Mouse (Mus musculus) heart, postnatal 36 days (tissue): ENCODE measurements around the gene Dmxl2. TPM values are rescaled to one million over a fixed set of nuclear protein-coding genes. Genes with fewer than 3 reads are reported as not detected.

Source experiments
- DNase-seq, 2 experiments: peaks; one replicate each; pipeline ENCODE4 v3.0.0; 2021 to 2022
- intact Hi-C: fragments of 180-260 bp; cut with DNase I; formaldehyde crosslinking; loops from one replicate; pipeline ENCODE4 v1.15.1; 2025
- total RNA-seq, 2 experiments: library from RNA; stranded (reverse); gene quantifications; 2 replicates each; pipeline ENCODE4 v1.2.3; 2021

The Dmxl2 gene
- 10 to 100 TPM; 22.3 to 25.6 TPM for total RNA-seq

GRCm38 (mm10) chr9:54501453-54502110, at the start of gene Dmxl2:
Dmxl2 (minus strand) TSS chr9:54501626.
- DNase-seq = peak; percentile 87 to 89
- intact Hi-C loops = loop anchor here (2.0 to 10.0 kb wide), 3 partner anchors 57 to 643 kb away; partner anchors contain the start of genes Idh3a and Ube2q2

DNA sequence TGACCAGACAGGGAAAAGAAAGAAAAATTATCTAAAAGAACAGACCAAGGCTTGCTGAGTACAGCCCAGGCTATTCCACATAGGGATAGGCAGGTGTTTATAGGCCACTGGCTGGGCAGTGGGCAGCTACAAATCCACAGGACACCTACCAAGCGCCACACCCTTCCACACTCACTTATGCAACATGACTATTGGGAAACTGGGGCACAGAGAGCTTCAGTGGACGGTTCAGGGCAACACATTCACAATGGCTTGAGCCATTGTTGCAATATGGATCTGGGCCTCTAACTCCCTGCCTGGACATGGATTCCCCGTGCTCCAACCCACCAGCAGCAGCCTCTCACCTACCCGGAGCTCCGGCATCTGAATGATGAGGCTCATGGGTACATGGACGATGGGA, 48.0 kb upstream of the Dmxl2 start:
- intact Hi-C loops = loop anchor here (10.0 kb wide), 1 partner anchor 365 kb away; no protein-coding TSS in a partner anchor
- no peak for DNase-seq

DNA sequence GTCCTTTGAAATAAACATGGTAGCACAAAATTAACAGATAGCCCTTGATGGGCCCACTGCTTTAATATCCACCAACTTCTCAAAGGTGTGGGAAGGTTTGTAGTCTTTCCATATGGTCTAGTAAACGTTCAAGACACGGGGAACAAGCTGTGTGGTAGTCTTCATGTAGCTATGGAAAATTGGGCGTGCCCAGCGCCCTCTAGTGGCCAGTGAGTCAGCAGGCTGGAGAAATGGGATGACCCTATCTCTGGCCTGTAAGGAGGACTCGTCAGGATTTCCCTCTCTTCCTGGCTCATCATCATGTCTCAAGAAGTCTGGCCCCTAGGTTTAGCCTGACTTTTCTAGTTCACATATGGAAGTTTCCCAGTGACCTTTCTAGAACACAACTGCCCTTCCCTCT, 46.1 kb upstream of the Dmxl2 start:
- intact Hi-C loops = loop anchor here (2.0 to 10.0 kb wide), 2 partner anchors 109 to 363 kb away; no protein-coding TSS in a partner anchor
- DNase-seq = peak; percentile 47 to 69

- intact Hi-C loops = loop anchor here (10.0 kb wide), 1 partner anchor 360 kb away; no protein-coding TSS in a partner anchor
Measured at GRCm38 (mm10) chr9:54544954-54545315, 43.5 kb upstream of the Dmxl2 start.

GRCm38 (mm10) chr9:54544212-54544953, 43.0 kb upstream of the Dmxl2 start:
- intact Hi-C loops = loop anchor here (10.0 kb wide), 1 partner anchor 360 kb away; no protein-coding TSS in a partner anchor
- DNase-seq = no peak

More at GRCm38 (mm10) chr9:54544954-54545315, 43.5 kb upstream of the Dmxl2 start:
- DNase-seq = no peak

- no peak for DNase-seq
- intact Hi-C loops = loop anchor here (10.0 kb wide), 1 partner anchor 356 kb away; no protein-coding TSS in a partner anchor
Measured at GRCm38 (mm10) chr9:54540801-54541200, 39.4 kb upstream of the Dmxl2 start.

GRCm38 (mm10) chr9:54538684-54539083, 37.3 kb upstream of the Dmxl2 start, which contains the start of gene Sh2d7:
Sh2d7 (plus strand) TSS chr9:54538984.
- intact Hi-C loops = no loop called here
- DNase-seq = no peak

GRCm38 (mm10) chr9:54538244-54538643, 36.8 kb upstream of the Dmxl2 start:
- intact Hi-C loops = no loop called here

DNA sequence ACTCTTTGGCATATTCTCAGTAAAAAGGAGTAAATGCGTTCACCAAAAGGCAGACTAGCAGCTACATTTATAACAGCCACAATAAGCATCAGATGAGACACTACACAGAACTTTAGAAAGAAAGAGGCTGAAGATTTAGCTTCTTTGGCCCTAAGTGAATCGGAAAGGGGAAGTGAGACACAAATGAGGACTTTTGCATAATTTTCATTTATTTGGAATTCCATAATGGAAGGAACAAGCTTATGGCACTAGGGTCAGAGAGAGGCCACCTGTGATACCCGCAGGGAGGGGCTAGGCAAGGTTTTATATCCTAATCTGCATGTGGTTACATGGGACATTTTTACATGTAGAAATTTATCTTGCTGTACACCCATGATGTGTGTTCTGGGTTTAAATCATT, 36.1 kb upstream of the Dmxl2 start:
- DNase-seq = no peak
- intact Hi-C loops = no loop called here

More at GRCm38 (mm10) chr9:54538244-54538643, 36.8 kb upstream of the Dmxl2 start:
- DNase-seq = no peak

DNA sequence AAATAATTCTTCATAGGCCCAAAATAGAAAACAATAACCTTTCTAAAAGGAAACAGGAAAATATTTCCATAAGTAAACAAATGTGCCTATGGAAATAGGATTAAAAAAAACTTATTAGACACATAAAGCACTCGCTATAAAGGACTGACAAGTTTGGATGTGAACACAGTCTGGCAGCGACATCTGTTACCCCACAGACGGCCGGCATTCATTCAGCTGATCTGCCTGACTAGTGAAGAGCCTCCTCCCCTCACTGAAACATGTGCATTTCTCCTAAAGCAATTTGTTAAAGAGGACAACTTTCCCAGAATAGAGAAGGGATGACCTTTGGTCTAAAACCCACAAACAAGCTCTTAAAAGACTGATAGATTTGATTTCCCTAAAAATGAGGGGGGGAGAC, 35.6 kb upstream of the Dmxl2 start:
- no peak for DNase-seq
- intact Hi-C loops = no loop called here

- intact Hi-C loops = no loop called here
- DNase-seq = no peak
Measured at GRCm38 (mm10) chr9:54536236-54536635, 34.8 kb upstream of the Dmxl2 start.

GRCm38 (mm10) chr9:54533975-54534374, 32.5 kb upstream of the Dmxl2 start:
- intact Hi-C loops = no loop called here
- DNase-seq = no peak

GRCm38 (mm10) chr9:54532926-54533325, 31.5 kb upstream of the Dmxl2 start:
- no peak for DNase-seq
- intact Hi-C loops = no loop called here

GRCm38 (mm10) chr9:54531421-54531820, 30.0 kb upstream of the Dmxl2 start:
- DNase-seq = no peak
- intact Hi-C loops = no loop called here

DNA sequence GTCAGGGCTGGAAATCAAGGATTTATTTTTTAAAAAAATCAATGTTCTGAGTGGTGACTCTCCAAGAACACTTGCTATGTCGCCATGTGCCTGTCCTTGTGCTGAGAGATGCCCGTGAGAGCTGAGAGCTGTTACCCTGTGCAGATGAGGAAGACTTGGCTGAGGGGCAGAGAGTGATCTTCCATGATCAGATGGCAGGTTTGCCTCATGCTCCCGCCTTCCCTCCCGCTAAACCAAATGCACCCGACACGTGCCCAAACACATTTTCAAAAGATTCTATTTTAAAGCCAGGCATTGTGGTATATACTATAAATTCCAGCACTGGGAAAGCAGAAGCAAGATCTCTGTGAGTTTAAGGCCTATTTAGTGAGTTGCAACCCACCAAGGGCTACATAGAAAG, 29.4 kb upstream of the Dmxl2 start:
- no peak for DNase-seq
- intact Hi-C loops = no loop called here

- no peak for DNase-seq
Measured at GRCm38 (mm10) chr9:54529950-54530349, 28.5 kb upstream of the Dmxl2 start.

GRCm38 (mm10) chr9:54527694-54528093, 26.3 kb upstream of the Dmxl2 start:
- intact Hi-C loops = no loop called here

More at GRCm38 (mm10) chr9:54529950-54530349, 28.5 kb upstream of the Dmxl2 start:
- intact Hi-C loops = no loop called here

GRCm38 (mm10) chr9:54520286-54520685, 18.9 kb upstream of the Dmxl2 start:
- no peak for DNase-seq
- intact Hi-C loops = no loop called here

More at GRCm38 (mm10) chr9:54527694-54528093, 26.3 kb upstream of the Dmxl2 start:
- no peak for DNase-seq

DNA sequence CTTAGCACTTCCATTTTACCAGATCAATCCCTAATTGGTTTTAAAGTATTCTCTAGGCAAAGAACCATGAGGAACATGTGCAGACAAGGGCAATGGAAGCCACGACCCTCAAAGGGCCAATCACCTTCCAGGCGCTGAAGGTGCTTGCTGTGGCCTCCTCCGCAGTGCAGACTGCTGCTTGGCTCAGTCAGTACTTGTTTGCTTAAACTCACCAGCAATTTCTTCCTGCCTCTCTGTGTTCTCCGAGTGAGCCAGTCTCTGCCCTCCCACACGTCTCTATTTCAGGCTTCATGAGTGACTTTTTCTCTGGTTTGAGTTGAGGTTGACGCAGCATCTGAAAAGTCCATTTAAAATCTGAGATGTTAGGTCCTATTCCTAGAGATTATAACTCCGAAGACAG, 17.5 kb upstream of the Dmxl2 start:
- DNase-seq = no peak
- intact Hi-C loops = no loop called here

DNA sequence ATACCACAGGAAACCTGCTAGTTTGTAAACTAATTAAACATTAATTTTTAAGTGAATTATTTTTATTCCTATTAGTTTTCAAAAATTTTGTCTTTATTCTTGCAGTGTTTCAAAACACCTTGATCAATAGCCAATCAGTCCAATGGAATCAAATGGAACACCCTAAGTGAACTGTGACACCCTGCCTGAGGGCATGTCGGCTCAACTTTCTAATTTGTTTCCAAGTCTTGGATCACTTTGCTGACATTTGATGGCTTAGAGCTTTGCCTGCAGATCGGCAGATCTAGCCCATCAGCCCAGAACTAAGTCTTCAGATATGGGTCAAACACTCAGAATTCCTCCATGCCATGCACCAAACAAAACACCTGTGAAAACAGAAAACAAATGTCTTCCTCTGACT, 14.6 kb upstream of the Dmxl2 start:
- no peak for DNase-seq
- intact Hi-C loops = no loop called here

GRCm38 (mm10) chr9:54502873-54503272, 1.4 kb upstream of the Dmxl2 start:
- intact Hi-C loops = loop anchor here (2.0 to 10.0 kb wide), 3 partner anchors 56 to 642 kb away; partner anchors contain the start of genes Idh3a and Ube2q2
- DNase-seq = no peak
